Mouse (Mus musculus) hindlimb bud, embryonic 11.5 days (tissue): ENCODE data around the gene Krt86.

Source experiments
- DNase-seq: peaks from one replicate; pipeline ENCODE4 v3.0.0-alpha.2; 2012; ENCODE audit warnings: low read depth, low spot score; ENCODE audit errors: extremely low spot score

Gene Krt86

GRCm38 (mm10) chr15:101472952-101473528, at the start of gene Krt86:
TSS of gene Krt86 (plus strand) at chr15:101473478.
- DNase-seq = no peak

GRCm38 (mm10) chr15:101424914-101425313, 48.4 kb upstream of the Krt86 start:
- DNase-seq = no peak

- DNase-seq = no peak
These were observed 36.7 kb upstream of the Krt86 start for GRCm38 (mm10) chr15:101436611-101437010.

GRCm38 (mm10) chr15:101438555-101438954, 34.7 kb upstream of the Krt86 start, which contains the start of gene Krt87:
TSS of gene Krt87 (minus strand) at chr15:101438804.
- DNase-seq = no peak

DNA sequence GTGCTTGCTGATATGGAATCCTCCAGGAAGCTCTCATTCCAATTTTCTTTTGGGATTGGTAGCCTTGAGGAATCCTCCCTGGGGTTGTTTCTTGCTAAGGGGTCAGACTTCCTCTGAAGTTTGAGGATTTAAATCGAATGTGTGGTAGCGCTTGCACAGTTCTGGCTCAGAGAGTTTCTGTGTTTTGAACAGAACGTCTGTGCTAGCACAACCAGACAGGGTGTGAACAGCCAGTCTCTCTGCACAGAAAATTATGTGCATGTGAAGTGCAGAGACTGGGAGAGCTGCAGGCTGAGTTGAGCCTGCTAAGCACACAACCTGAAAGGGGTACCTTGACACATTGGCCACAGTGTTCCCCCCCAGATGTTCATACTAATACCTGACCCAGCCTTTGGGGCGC, 32.4 kb upstream of the Krt86 start:
- no peak for DNase-seq

GRCm38 (mm10) chr15:101446572-101446971, 26.7 kb upstream of the Krt86 start:
- DNase-seq = no peak

- DNase-seq = no peak
These were observed 25.8 kb upstream of the Krt86 start, which contains the start of gene Krt88 for GRCm38 (mm10) chr15:101447444-101447843. TSS of gene Krt88 (plus strand) at chr15:101447744.

DNA sequence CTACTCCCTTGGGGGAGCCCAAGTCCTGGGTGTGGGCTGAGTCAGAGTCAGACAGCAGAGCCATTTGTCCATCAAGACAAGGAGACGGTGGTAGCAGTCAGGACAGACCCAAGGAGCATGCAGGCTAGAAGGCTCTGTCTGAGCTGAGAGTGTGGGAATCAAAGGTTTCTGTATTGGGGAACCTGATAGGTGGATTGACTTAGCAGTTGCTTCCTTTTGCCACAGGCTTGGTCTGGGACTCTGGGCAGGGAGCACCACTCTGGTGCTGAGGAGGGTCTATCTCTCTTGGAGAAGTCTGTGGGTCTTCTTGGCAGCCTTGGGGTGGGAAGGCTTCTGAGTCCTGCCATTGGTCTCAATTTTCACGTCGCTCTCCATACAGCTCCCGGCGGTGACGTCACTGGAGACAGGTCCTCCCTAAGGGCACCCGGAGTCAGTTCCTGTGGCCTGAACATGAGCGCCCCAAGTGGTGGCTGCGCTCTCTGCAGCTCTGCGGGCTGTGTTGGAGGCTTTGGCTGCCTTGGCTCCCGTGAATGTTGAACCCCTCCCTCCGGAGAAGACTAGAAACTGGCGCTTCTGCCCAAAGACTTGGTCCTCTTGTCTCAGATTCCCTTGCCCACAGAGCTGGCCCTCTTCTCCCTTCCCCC, 20.1 kb upstream of the Krt86 start:
- DNase-seq = peak; percentile 30

DNA sequence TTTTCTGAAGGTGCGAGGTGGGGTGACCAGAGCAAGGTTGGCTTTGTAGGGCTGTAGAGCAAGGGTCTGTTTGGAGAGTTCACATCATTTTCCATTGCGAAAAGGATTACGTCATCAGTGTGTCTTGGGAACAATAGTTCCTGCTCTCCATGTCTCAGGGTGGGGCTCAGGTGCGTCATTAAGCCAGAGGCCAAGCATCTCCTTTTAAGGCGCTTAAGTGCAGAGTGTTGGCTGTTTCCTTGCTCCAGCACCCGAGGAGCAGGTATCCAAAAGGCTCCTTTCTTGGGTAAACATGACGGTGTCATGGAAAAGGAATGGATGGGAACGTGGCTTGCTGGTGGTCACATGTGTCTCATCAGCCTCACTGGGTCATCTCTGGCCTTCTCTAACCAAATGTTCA, 18.5 kb upstream of the Krt86 start:
- no peak for DNase-seq

DNA sequence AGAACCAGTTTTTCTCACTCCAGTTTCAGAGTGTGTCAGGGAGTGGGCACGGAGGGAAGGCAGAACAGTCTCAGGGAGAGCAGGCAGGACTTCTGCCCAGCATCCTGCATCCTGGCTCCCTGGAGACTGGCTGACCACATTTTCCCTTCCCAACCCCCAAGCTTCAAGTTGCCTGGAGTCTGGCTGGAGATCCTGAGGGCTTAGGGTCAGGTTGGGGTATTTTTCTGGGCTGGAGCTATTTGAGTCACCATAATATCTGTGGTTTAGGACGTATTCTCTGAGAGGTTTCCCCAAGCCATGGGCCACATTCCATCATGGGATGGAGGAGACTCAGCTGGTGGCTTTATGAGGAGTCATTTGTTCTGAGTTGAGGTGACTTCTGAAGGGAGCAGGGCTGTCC, 18.0 kb upstream of the Krt86 start:
- no peak for DNase-seq

- no peak for DNase-seq
These were observed 17.4 kb upstream of the Krt86 start for GRCm38 (mm10) chr15:101455891-101456290.

GRCm38 (mm10) chr15:101458361-101458930, 14.8 kb upstream of the Krt86 start:
- no peak for DNase-seq

DNA sequence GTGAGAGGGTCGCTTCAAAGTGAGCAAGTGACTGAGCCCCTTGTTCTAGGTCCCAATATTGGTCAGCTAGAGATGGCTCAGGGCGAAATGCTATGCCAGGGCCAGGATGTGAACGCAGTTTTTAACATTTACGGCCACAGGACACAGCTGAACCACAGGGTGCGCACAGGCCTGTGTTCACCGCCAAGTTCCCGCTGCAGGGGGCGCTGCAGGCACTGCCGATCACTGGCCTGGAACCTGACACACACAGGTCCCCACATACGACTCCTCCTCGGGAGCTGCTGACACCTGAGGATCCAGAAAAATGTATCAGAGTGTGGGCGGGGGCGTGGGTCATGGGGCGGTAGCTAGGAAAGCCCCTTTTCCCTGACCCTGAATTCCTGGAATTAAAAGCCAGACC, 14.0 kb upstream of the Krt86 start:
- DNase-seq = no peak

- DNase-seq = no peak
These were observed 9.6 kb upstream of the Krt86 start, which contains the start of gene Krt81 for GRCm38 (mm10) chr15:101463651-101464050. TSS of gene Krt81 (minus strand) at chr15:101463751.

DNA sequence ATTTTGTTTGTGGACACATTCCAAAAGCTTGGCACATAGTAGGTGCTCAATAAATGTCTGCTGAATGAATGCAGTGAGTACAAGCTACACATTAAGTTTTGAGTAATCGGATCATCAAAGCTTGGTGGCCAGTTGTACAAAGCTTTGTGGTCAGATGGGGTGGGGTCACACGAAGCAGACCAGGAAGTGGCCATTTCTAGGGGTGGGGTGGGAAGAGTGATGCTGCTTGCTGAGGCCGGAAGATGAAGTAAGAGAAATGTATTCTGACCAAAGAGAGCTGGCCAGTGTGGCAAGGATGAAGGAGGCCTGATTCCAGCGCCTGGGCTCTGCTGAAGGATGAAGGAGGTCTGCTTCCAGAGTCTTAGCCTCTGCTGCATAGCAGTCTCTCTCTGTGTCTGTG, 4.2 kb upstream of the Krt86 start:
- no peak for DNase-seq

- no peak for DNase-seq
These were observed 5.9 kb downstream of the Krt86 start for GRCm38 (mm10) chr15:101479007-101479665.

DNA sequence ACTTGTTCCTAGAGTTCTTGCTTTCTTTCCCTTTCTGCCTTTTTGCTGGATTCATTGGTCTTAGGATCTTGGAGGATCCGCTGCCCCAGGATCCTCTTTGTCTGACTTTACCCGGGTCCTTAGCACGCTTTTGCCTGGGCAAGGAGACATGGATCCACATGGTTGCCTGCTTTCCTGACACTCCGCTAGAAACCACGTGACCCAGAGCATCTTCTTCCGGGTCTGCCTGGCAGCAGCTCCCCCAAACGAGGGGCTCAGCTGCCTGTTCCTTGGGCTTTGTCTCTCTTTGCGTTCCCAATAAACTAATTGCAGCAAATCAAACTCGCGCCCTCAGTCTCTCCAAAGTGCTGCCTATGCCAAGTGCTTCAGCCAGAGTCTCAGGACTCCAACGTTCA, 6.4 kb downstream of the Krt86 start:
- no peak for DNase-seq

DNA sequence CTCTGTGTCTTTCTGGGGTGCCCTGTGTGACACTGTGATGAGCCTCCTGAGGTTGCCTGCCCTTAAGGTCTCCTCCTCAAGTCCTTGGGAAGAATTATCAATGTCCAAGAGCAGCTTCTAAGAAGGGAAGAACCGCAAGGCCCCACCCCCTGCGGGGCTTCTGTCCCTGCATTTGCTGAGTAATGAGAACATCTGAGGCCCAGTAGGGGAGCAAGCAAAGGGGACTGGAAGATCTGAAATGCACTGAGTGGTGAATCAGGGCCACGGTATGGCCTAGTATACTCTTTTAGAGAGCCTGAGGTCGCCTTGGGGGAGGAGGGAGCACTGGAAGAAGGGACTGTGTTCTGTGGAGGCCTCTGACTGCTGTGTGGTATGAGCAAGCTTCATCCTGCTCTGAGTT, 8.8 kb downstream of the Krt86 start:
- DNase-seq = no peak

DNA sequence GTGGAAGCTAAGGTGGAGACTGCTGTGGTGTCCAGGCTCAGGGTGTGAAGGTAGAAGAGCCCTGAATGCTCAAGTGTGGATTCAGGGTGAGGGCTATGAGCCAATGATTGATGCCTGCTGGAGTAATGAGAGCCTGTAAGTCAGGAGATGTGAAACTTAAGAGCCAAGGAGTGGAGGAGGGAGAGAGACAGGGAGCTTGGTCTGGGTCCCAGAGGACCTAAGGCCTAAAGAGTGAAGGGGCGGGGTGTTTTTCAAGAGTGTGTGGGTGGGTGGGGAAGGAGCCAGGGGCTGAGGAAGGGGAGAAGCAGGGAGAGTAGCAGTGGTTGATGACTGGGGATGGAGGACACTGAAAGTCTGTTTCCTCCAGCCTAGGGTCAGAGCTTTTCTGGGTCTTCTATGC, 10.4 kb downstream of the Krt86 start:
- no peak for DNase-seq

DNA sequence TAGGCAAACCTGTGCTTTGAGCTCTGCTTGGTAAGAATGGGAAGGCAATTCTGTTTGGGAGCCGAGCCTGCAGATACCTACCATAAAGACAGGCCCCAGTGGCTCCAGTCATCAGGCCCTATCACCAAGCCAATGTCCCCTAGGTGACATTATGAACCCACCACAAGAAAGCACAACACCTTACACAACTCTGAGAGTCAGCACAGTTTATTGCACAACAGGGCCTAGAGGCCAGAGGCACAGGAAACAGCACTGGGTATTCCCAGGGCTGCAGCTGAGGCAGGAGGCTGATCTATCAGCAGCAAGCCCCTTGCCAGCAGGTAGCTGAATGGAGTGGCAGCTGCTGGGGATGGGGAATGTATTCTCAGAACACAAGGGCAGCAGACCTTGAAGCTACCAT, 11.7 kb downstream of the Krt86 start:
- DNase-seq = no peak

DNA sequence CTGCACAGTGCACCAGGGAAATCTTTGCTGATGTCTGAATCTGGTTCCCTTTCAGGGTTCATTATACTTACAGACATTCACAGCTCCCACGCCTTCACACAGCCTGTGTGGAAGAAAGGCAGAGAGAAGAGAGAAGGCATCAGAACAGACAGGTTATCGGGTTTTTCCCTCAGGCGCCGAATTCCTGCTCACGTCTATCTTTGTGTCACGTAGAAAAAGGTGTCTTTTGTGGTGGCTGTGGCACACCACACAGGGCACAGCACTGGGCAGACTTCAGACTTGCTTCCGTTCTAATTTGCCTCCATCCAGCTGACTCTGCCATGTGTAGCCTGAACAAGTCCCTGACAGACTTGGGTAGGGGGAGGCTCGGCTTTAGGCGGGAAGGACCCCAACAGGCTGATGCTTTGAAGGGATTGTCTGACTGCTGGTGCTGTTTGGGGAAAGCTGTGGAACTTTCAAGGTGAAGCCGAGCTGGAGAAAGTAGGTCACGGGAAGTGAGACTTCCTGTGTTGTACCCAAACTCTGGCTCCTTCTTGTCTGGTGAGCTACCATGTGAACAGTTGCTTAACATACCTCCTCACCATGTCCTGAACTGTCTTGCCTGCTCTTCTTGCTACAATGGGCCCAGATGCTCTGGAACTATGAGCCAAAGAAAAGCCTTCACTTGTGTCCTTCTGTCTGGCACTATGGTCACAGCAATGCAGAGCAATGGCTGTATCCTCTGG, 12.8 kb downstream of the Krt86 start:
- no peak for DNase-seq
